Mouse (Mus musculus): ENCODE results near the gene Nudt15.

The Nudt15 gene

DNA sequence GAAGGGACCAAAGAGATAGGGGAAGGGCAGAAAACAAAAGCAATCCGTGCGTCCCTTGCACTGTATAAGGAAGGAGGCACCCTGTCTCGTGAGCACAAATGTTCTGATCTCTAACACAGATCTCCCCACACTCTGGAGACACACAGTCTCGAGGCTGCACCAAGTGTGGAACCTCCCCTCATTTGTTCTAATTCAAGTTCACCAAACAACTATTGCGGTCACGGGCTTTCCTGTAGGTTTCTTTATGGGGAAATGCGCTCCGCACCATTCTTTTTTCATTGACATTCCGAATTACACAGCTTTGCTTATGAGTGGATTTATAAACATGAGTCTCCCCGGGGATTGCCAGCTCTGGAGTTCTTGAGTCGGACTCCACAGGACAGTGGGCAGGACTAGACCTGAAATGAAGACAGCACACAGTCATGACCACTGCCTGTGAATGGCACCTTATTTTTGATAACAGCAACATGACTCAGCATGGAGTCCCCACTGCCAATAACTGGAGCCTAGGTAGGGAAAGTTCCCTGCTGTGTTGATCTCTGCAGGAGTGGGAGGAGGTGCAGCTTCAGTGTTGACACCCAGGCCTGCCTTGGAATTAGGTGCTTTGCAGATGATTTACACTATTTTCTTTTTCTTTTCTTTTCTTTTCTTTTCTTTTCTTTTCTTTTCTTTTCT lies 40.2 kb downstream of the Nudt15 start:
- DNase-seq: no peak

GRCm38 (mm10) chr14:73507200-73507599 lies 40.8 kb downstream of the Nudt15 start:
- no peak for DNase-seq

- DNase-seq: no peak
Observed at GRCm38 (mm10) chr14:73506283-73506682, 41.8 kb downstream of the Nudt15 start.

DNA sequence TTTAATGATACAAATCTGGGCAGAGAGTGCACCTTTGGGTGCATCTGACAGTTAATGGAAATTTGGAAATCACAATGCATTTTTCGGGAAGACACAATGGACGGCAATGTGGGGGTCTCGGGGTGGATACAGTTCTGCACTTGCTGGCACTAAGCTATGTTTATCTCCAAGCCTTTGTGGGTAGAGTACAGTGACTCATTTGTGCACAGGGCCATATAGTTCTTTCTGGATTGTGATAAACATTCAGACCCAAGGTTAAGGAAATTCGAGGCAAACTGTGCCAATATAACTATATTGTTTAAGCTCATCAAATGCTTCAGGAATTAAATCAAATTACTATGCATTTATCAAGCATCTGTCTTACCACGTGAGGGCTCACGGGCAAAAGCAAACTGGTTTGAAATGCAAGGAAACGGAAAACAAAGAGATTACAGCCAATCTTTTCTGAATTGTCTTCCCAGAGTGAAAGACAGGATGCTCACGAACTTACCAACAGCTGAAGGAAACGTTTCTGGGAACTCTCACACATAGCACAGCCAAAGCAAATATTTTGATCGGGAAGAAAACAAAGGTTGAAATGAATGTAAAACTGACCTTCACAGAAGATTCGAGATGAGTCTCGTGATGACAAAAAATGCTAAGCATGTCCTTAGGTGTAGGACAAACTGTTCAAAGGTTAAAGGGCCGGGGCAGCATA lies 44.7 kb downstream of the Nudt15 start:
- no peak for DNase-seq

DNA sequence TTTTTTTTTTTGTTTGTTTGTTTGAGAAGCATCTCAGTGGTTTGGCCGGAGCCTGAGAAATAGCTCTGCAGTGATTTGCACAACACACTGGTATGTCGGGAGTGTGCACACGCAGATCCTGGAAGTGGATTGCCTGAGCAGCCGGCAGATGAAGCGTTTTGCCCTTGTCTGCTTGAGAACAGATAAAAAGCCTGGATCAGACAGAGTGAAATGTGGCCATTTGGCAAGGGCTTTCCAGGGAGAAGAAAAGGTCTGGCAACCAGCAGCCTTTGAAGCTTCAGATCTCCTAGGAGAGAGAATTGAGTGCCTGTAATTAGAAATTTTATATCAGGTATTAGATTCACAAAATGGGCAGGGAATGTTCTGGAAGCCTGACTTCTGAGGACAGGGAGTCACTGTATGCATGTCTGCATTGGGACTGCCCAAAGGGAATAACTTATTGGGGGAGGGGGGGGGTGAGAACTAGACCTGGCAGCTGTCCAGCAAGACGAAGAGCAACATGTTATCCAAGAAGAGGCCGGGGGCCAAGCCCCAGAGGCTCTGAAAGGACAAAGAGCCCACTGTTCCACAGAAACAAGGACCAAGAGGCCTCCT lies 45.4 kb downstream of the Nudt15 start:
- peak; percentile 27 for DNase-seq

GRCm38 (mm10) chr14:73501721-73502120 lies 46.3 kb downstream of the Nudt15 start:
- DNase-seq: no peak

DNA sequence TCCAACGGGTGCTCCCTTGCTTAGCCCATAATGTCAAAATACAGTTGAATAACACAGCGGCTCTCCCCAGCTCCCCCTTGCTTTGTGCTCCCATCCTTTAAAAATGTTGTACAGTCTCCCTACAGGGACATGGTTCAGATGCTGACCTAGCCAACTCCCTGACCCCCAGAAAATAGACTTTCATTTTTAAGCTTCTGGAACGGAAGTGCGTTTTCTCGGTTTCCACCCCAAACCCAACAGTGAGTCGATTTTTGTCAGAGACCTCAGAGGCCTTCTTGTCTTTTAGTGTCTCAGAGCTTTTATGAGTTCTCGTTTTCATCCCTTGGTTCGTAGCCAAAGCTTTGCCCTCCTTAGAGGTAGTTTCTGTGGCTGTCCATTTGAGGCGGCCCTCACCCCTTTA lies 46.8 kb downstream of the Nudt15 start:
- no peak for DNase-seq

DNA sequence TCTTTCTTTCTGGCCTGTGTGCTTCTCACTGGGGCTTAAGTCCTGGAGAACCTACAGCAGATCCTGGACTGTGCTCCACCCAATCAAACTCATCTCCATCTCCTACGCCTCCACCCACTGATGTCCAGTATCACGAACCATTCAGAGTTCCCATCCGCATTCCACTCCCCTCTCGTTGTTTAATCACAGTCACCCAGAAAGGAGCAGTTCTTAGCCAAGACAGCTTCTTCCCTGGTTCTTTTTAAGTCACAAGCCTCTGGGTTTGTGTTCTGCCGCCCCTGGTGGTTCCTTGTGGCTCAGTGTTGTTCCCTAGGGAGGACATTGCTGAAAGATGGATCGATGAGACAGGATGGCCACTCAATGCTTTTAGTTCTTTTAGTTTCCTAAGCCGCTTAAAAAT lies 52.3 kb downstream of the Nudt15 start:
- DNase-seq: no peak

GRCm38 (mm10) chr14:73494122-73494521 lies 53.9 kb downstream of the Nudt15 start:
- DNase-seq: no peak

- no peak for DNase-seq
Observed at GRCm38 (mm10) chr14:73493356-73493755, 54.7 kb downstream of the Nudt15 start.

DNA sequence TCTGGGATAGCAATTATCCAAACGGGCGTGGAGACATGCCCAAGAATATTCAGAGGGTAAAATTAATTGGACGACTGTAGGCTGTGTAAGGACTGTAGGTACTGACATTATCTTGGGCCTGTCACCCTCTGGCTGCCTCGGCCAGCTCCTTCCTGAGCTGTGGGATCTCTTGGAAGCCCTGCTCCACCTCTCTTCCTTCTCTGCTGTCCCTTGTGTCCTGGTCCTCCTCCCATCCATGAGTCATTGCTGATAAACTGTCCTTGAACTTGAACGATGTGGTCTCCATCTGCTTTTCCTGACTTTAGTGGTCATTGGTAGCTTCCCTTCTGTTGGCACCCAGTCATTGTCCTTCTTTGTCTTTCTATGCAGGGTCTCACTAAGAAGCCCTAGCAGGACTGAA lies 61.4 kb downstream of the Nudt15 start:
- DNase-seq: no peak

- DNase-seq: no peak
Observed at GRCm38 (mm10) chr14:73484366-73485110, 63.5 kb downstream of the Nudt15 start.

DNA sequence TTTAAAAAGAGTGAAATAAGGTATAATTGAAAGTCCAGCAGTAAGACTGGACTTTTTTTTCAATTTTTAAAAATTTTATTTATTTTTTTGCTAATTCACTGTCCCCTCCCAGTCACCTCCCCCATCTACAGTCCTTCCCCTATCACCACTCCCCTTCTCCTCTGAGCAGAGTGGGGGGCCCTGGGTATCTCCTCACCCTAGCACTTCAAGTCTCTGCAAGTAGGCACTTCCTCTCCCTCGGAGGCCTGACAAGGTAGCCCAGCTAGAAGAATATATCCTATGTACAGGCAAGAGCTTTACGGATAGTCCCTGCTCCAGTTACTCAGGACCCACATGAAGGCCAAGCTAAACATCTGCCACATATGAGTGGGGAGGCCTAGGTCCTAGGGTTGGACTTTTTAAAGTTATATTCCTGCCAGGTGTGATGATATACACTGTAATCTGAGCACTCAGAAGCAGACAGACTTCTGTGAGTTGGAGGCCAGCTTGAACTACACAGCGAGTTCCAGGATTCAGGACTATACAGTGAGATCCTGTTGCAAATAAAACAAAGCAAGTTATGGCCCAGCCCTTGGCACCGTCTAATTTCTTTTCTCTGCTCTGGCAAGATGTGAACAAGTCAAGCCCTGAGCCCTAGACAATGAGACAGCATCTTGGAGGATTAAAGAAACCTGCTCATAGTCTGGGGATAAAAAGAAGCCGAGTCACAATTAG lies 64.4 kb downstream of the Nudt15 start:
- no peak for DNase-seq

DNA sequence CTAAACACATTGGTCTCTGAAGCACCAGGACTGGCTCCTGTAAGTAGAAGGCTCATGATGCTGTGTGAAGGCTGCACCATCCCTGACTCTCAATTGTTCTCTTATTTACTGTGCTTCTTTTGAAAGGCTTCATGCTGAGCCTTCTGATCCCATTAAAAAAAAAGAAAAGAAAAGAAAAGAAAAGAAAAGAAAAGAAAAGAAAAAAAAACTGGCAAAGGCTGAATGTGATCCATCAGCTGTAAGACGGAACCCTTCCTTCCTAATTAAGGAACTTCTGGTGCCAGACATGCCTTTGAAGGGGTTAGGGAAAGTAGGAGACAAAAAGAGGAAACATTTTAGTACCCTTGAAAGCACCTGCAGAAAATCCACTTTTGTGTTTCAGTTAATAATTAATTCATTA lies 68.3 kb downstream of the Nudt15 start:
- DNase-seq: no peak

DNA sequence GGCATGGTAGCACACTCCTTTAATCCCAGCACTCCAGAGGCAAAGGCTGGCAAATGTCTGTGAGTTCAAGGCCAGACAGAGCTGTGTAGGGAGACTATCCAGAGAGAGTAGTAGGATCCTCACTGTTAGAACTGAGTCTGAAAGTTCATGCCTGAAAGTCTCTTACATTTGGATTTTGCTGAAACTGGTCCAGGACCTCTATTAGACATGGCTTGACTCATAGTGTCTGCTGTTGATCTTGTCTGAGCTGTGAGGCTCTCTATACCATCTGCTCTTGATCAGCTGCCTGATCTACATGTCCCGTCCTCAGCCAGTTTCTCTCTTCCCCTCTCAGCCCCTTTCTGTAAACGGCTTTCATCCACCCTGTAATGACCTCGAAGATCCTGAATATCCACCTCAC lies 69.7 kb downstream of the Nudt15 start:
- DNase-seq: no peak

- DNase-seq: no peak
Observed at GRCm38 (mm10) chr14:73477077-73477476, 71.0 kb downstream of the Nudt15 start.

GRCm38 (mm10) chr14:73476361-73476934 lies 71.6 kb downstream of the Nudt15 start:
- DNase-seq: peak; percentile 47

DNA sequence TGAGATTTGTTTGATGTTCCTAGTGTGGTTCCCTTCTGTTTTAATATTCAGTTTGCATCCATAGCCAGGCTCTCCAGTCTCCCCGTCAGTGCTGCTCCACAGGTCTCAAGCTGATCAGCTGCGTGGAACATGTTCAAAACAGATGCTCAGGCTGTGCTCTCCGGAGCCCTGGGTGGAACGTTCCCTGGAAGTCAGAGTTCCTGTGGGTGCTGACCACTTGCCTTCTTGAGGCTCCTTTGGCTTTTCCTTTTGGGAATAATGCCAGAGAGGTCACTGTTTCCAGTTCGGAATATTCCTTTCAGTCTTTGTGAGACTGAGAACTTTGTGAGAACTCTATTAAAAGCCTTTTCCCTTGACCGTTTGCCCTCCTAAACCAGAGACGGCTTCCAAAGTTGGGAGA lies 72.5 kb downstream of the Nudt15 start:
- no peak for DNase-seq

DNA sequence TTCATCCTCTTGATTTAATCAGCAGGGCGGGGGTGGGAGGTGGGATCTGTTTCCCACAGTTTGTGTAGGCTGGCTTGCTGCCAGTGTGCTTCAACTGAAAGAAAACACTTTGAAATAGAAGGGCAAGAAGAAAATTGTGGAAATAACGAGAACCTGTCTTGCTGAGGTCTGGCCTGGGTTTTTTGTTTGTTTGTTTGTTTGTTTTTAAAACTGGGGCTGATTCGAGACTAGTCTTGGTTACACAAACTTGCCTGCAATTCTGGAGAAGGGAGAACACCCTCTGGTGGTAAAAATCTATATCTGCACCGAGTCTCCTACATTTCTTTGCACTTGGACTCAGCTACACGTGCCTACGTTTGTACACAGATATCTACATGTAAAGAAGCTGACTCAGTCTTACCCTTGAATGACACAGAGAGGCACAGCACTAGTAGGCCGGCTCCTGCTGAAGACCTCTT lies 73.4 kb downstream of the Nudt15 start:
- peak; percentile 58 for DNase-seq

DNA sequence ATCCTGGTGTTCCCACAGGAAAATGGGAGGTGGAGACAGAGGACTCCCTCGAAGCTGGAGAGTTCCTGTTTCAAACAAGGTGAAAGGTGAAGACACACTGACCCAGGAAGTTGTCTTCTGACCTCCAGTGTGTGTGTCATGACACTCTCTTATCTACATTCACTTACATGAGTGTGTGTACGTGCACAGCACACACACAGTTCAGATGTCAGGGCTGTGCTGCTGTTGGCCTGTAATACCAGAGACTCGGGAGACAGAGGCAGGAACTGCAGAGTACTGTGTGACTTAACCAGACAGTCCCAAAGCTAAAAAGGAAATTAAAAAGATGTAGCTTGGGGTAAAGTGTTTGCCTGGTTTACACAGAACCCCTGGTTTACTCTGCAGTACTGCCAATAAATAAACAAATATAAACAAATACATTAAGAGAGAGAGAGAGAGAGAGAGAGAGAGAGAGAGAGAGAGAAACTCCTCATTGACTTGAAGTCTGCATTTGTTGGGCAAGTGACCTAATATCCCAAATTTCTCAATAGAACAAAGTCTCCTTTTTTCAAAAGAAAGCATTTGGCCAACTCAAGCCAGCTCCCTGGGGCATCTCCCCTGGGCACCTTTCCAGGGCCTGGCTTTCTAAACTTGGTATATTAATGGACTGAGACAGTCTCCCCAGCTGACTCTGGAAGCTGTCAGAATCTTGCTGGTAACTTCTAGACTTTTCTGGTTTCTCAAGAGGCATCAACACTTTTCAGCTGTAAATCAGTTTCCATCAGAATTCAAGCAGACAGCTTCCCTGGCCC lies 74.2 kb downstream of the Nudt15 start:
- peak; percentile 38 for DNase-seq

DNA sequence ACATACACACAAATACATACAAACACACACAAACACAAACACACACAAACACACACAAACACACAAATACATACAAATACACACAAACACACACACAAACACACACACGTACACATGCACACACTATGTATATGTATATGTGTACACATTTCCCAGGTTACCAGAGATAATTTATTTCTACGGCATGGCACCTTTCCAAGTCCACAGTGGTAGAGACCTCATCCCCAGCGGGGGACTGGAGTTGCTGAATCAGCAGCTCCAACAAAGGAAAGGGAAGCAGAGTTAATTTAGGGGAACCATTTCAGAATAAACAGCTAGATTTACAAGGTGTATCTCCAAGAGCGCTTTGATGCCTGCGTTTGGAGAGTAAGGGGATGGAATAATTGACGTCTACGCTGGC lies 75.8 kb downstream of the Nudt15 start:
- DNase-seq: no peak

DNA sequence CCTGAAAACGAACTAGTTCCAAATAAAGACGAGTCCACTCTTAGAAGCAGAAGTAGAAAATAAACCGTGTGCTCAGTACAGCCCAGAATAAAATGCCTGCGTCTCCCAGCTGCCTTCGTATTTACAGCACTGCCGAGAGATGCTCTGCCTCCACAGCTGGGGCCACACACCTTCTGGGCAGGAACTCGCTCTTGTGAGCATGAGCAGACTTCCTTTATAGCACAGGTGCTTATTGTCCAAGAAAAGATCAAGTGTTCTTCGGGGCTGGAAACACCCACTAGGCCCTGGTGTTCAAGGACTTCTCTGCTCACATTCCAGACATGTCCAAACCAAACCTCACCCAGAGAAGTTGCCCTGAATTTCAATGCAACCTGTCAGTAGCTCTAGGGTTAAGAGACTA lies 77.4 kb downstream of the Nudt15 start:
- DNase-seq: no peak

Measured in layer of hippocampus, adult 9-11 months (tissue).